Mouse (Mus musculus): Measurements from ENCODE around the gene Wdr38. TPM values are rescaled to one million over a fixed set of nuclear protein-coding genes. Genes with fewer than 3 reads are reported as not detected.

Wdr38 gene
- polyA plus RNA-seq, 1 experiment from 2014 or later = 1.8 TPM

DNA sequence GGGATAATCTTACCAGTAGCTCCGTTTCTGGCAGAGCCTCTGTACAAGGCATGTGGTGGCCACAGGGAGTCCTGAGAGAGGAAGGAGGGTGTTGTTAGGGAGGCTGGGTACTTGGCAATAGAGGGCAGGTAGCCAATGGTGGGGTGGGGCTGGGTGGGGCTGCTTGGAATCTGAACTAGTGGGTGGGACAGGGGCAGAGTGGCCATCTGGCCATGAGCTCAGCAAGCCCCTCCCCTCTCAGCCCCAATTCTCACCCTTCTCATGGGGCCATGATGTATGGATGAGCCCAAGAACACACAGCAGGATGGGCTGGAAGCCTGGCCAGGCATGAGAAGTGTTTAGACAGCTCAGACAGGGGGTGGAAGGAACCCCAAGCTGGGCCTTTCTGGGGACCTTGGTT, 9.9 kb upstream of the Wdr38 start:
- no peak overlapping the region for H3K9ac ChIP-seq (ENCODE audit: low read depth, low read length)
- no peaks in the 10 kb centered on the region for H3K36me3 ChIP-seq (ENCODE audit: control insufficient read depth, insufficient read depth, low read length)
- H3K4me3 ChIP-seq (ENCODE audit: low read depth, low read length) = no peak overlapping the region
- no peak overlapping the region for H3K4me2 ChIP-seq (ENCODE audit: low read length)
- H3K4me1 ChIP-seq (ENCODE audit: control insufficient read depth, insufficient read depth, low read length) = no peaks in the 10 kb centered on the region
- H3K27ac ChIP-seq (ENCODE audit: low read length) = no peak overlapping the region
- ATAC-seq = no peak
- no peaks in the 10 kb centered on the region for H3K9me3 ChIP-seq (replicated peaks; ENCODE audit: control insufficient read depth, low read length, poor library complexity, severe bottlenecking)
- 65% methylated on average over 1 of the region's 1 CpGs for WGBS
- H3K27me3 ChIP-seq (ENCODE audit: control insufficient read depth, insufficient read depth, low read depth, low read length) = no peaks in the 10 kb centered on the region

DNA sequence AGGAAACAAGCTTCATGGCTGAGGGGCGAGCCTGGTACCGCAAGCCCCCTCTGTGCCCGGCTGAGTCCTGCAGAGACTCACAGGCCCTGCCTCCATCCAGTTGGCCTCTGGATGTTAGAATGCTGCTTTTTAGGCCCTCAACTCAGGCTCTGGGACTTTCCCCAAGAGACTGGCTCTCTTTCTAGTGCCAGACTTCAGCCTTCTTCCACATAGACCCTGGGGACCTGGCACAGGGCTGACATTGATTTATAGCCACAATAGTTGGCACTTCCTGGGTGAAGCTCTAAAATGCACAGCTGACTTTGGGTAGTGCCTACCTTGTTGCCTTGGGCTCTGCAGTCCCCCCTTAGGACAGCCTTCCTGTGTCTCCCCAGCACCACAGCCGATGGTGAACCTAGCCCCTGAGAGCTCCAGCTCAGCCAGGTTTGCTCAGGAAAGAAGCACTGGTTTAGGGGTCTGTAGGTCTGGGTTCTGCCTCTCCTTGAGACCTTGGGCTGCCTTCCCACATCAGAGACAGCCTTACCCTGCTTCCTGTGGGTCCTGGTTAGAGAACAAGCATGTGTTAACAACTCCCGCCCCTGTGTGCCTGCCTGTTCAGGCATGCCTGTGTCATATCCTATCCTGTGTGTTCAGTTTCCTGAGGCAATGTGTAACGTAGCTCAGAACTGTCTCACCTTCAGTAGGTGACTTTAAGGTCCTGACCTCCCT, 9.3 kb upstream of the Wdr38 start:
- H3K27ac ChIP-seq (ENCODE audit: low read length) = no peak overlapping the region
- 90% methylated on average over 6 of the region's 6 CpGs for WGBS
- H3K4me2 ChIP-seq (ENCODE audit: low read length) = no peak overlapping the region
- no peak overlapping the region for H3K4me3 ChIP-seq (ENCODE audit: low read depth, low read length)
- H3K9ac ChIP-seq (ENCODE audit: low read depth, low read length) = no peak overlapping the region
- H3K36me3 ChIP-seq (ENCODE audit: control insufficient read depth, insufficient read depth, low read length) = no peaks in the 10 kb centered on the region
- H3K9me3 ChIP-seq (replicated peaks; ENCODE audit: control insufficient read depth, low read length, poor library complexity, severe bottlenecking) = no peaks in the 10 kb centered on the region
- ATAC-seq = no peak
- no peaks in the 10 kb centered on the region for H3K4me1 ChIP-seq (ENCODE audit: control insufficient read depth, insufficient read depth, low read length)
- H3K27me3 ChIP-seq (ENCODE audit: control insufficient read depth, insufficient read depth, low read depth, low read length) = no peaks in the 10 kb centered on the region

DNA sequence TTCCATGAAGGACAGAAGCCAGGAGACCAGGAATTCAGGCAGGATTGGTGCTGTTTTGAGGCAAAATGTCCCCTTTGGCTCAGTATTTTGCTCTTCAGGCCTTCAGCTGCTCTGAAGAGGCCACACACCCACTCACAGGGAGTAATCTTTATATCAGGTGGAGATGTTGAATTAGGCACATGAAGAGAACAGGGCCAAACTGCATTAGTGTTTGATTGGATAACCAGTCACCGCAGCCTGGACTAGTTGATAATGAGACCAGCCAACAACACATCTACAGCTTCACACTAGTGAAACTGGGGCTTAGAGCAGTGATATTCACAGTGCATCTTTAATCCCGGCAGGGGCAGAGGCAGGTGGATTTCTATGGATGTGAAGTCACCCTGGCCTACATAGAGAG, 8.3 kb upstream of the Wdr38 start:
- ATAC-seq = no peak
- Histone ChIP-seq H3K4me3 (ENCODE audit: low read depth, low read length) (no peak overlapping the region), H3K4me1 (ENCODE audit: control insufficient read depth, insufficient read depth, low read length) (no peaks in the 10 kb centered on the region), H3K36me3 (ENCODE audit: control insufficient read depth, insufficient read depth, low read length) (no peaks in the 10 kb centered on the region), H3K27me3 (ENCODE audit: control insufficient read depth, insufficient read depth, low read depth, low read length) (no peaks in the 10 kb centered on the region), H3K9ac (ENCODE audit: low read depth, low read length) (no peak overlapping the region), H3K27ac (ENCODE audit: low read length) (no peak overlapping the region), H3K9me3 (replicated peaks; ENCODE audit: control insufficient read depth, low read length, poor library complexity, severe bottlenecking) (no peaks in the 10 kb centered on the region), H3K4me2 (ENCODE audit: low read length) (no peak overlapping the region)
- 92% methylated on average over 2 of the region's 2 CpGs for WGBS

DNA sequence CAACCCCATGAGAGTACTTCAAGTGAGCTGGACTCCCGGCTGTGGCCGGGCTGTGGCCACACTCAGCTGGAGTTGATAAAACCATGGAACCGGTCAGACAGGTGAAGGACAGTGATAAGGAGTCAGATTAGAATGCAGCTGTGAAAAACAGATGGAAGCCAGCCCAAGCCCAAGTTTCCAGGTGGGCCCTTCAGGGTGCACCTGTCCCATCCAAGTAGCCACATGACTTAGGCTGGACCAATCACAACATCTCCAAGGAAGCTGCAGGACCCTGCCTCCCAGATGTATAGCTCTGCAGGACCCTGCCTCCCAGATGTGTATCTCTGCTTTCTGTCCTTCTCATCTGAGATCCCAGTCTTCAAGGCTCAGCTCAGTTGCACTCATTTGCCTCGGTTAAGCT, 5.3 kb upstream of the Wdr38 start:
- H3K4me2 ChIP-seq (ENCODE audit: low read length) = no peak overlapping the region
- no peak overlapping the region for H3K9ac ChIP-seq (ENCODE audit: low read depth, low read length)
- ATAC-seq = no peak
- 76% methylated on average over 4 of the region's 4 CpGs for WGBS
- no peaks in the 10 kb centered on the region for H3K9me3 ChIP-seq (replicated peaks; ENCODE audit: control insufficient read depth, low read length, poor library complexity, severe bottlenecking)
- no peak overlapping the region for H3K4me3 ChIP-seq (ENCODE audit: low read depth, low read length)
- H3K27me3 ChIP-seq (ENCODE audit: control insufficient read depth, insufficient read depth, low read depth, low read length) = no peaks in the 10 kb centered on the region
- H3K36me3 ChIP-seq (ENCODE audit: control insufficient read depth, insufficient read depth, low read length) = no peaks in the 10 kb centered on the region
- H3K27ac ChIP-seq (ENCODE audit: low read length) = no peak overlapping the region
- no peaks in the 10 kb centered on the region for H3K4me1 ChIP-seq (ENCODE audit: control insufficient read depth, insufficient read depth, low read length)

DNA sequence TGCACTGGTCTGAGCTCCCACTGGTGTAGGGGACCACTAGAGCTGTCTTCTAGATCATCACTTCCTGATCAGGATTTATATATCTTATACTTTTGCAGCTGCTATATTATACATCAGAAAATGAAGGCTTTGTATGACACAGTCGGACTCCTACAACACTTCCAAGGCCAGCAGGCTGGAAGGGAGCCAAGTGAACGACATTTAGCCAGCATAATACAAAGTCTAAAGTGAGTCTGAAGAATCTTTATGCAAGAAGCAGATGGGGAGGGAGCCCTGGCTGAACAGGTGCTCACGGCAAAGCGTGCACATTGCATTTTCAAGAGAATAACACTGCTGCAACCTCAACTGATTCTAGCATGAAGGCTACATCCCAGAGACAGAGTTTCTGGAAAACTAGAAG, 4.8 kb upstream of the Wdr38 start:
- H3K4me2 ChIP-seq (ENCODE audit: low read length) = no peak overlapping the region
- no peak overlapping the region for H3K27ac ChIP-seq (ENCODE audit: low read length)
- no peaks in the 10 kb centered on the region for H3K36me3 ChIP-seq (ENCODE audit: control insufficient read depth, insufficient read depth, low read length)
- no peak overlapping the region for H3K4me3 ChIP-seq (ENCODE audit: low read depth, low read length)
- H3K4me1 ChIP-seq (ENCODE audit: control insufficient read depth, insufficient read depth, low read length) = no peaks in the 10 kb centered on the region
- 47% methylated on average over 4 of the region's 4 CpGs for WGBS
- H3K9ac ChIP-seq (ENCODE audit: low read depth, low read length) = no peak overlapping the region
- H3K27me3 ChIP-seq (ENCODE audit: control insufficient read depth, insufficient read depth, low read depth, low read length) = no peaks in the 10 kb centered on the region
- no peaks in the 10 kb centered on the region for H3K9me3 ChIP-seq (replicated peaks; ENCODE audit: control insufficient read depth, low read length, poor library complexity, severe bottlenecking)
- ATAC-seq = no peak

DNA sequence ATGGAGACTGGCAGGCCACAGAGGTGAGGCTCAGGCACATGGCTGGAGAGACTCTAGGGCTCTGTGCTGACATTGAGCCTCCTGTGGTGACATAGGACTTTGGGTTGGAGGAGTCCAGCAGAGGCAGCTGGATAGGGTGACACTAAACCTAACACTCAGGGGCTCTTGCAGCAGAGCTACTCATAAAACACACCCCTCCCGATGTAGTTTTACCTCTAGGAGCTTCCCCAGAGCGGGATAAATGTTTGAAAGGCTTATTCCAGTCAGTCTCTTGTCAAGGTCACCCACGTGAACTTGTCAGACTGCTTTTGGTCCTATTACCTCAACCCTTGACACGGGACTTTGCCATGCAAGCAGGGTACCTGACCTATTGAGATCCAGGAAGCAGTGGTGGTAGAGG, 2.1 kb downstream of the Wdr38 start:
- Histone ChIP-seq H3K9ac (ENCODE audit: low read depth, low read length) (no peak overlapping the region), H3K27me3 (ENCODE audit: control insufficient read depth, insufficient read depth, low read depth, low read length) (no peaks in the 10 kb centered on the region), H3K27ac (ENCODE audit: low read length) (no peak overlapping the region), H3K36me3 (ENCODE audit: control insufficient read depth, insufficient read depth, low read length) (peaks cover 13% of the 10 kb centered on the region), H3K9me3 (replicated peaks; ENCODE audit: control insufficient read depth, low read length, poor library complexity, severe bottlenecking) (no peaks in the 10 kb centered on the region), H3K4me3 (ENCODE audit: low read depth, low read length) (no peak overlapping the region), H3K4me1 (ENCODE audit: control insufficient read depth, insufficient read depth, low read length) (peaks cover 19% of the 10 kb centered on the region), H3K4me2 (ENCODE audit: low read length) (no peak overlapping the region)
- ATAC-seq = no peak
- 64% methylated on average over 4 of the region's 4 CpGs for WGBS

DNA sequence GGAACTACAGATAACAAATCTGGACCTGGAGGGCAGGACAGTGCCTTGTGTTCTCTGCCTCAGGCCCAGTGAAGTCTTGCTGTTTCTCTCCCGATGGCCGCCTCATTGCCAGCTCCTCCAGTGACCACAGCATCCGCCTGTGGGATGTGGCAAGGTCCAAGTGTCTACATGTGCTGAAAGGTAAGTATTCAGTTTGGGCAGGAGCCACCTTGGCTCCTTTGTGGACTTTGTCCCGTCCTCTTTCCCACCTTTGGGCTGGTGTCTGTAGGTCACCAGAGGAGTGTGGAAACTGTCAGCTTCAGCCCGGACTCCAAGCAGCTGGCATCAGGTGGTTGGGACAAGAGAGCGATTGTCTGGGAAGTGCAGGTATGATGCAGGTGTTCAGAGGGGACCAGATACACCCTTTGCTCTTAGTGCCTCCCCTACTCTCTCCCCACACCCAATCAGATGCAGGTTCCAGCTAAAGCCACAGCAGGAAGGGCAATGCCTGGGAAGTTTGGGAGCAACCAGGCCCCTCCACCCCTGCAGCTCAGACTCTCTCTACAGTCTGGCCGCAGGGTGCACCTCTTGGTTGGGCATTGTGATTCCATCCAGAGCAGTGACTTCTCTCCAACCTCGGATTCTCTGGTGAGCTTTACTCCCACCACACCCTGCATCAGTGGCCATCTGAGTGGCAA, 2.8 kb downstream of the Wdr38 start:
- Histone ChIP-seq H3K27me3 (ENCODE audit: control insufficient read depth, insufficient read depth, low read depth, low read length) (no peaks in the 10 kb centered on the region), H3K9me3 (replicated peaks; ENCODE audit: control insufficient read depth, low read length, poor library complexity, severe bottlenecking) (no peaks in the 10 kb centered on the region), H3K27ac (ENCODE audit: low read length) (no peak overlapping the region), H3K4me2 (ENCODE audit: low read length) (no peak overlapping the region), H3K4me1 (ENCODE audit: control insufficient read depth, insufficient read depth, low read length) (peaks cover 19% of the 10 kb centered on the region), H3K4me3 (ENCODE audit: low read depth, low read length) (no peak overlapping the region), H3K36me3 (ENCODE audit: control insufficient read depth, insufficient read depth, low read length) (peaks cover 13% of the 10 kb centered on the region), H3K9ac (ENCODE audit: low read depth, low read length) (no peak overlapping the region)
- ATAC-seq = no peak
- WGBS = 80% methylated on average over 8 of the region's 8 CpGs

DNA sequence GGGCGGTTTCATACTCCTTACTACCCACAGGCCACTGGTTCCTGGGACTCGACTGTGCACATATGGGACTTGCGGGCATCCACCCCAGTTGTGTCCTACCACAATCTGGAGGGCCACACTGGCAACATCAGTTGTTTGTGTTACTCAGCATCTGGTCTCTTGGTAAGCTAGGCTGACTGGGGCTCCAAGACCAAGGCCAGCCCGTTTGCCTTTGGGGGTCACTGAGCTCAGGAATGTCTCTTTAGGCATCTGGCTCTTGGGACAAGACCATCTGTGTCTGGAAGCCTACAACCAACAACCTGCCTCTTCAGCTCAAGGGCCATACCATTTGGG, 3.3 kb downstream of the Wdr38 start:
- Histone ChIP-seq H3K36me3 (ENCODE audit: control insufficient read depth, insufficient read depth, low read length) (peaks cover 13% of the 10 kb centered on the region), H3K4me3 (ENCODE audit: low read depth, low read length) (no peak overlapping the region), H3K4me2 (ENCODE audit: low read length) (no peak overlapping the region), H3K27me3 (ENCODE audit: control insufficient read depth, insufficient read depth, low read depth, low read length) (no peaks in the 10 kb centered on the region), H3K9ac (ENCODE audit: low read depth, low read length) (no peak overlapping the region), H3K27ac (ENCODE audit: low read length) (no peak overlapping the region), H3K4me1 (ENCODE audit: control insufficient read depth, insufficient read depth, low read length) (peaks cover 19% of the 10 kb centered on the region), H3K9me3 (replicated peaks; ENCODE audit: control insufficient read depth, low read length, poor library complexity, severe bottlenecking) (no peaks in the 10 kb centered on the region)
- ATAC-seq = no peak
- 90% methylated on average over 4 of the region's 4 CpGs for whole genome bisulfite sequencing

DNA sequence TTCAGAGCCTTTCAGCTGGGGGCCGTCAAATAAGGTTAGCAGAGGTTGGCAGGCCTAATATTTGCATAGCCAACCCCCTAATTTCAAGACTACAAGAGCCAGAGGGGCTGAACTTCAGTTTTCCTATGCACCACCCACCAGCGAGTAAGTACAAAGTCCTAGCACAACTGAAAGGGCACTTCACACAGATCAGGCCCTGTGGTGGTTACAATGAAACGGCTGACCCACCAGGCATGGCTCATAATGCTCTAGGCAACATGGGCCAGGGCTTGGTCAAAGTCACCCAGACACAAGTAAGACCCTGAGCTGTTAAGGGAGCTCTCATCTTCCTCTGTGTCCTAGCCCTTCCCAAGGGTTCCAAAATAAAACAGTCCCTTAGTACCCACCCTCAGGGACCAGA, 4.6 kb downstream of the Wdr38 start:
- H3K9ac ChIP-seq (ENCODE audit: low read depth, low read length) = no peak overlapping the region
- no peak overlapping the region for H3K4me2 ChIP-seq (ENCODE audit: low read length)
- H3K27me3 ChIP-seq (ENCODE audit: control insufficient read depth, insufficient read depth, low read depth, low read length) = no peaks in the 10 kb centered on the region
- no peak overlapping the region for H3K27ac ChIP-seq (ENCODE audit: low read length)
- no peaks in the 10 kb centered on the region for H3K9me3 ChIP-seq (replicated peaks; ENCODE audit: control insufficient read depth, low read length, poor library complexity, severe bottlenecking)
- 80% methylated on average over 3 of the region's 3 CpGs for WGBS
- H3K4me1 ChIP-seq (ENCODE audit: control insufficient read depth, insufficient read depth, low read length) = peaks cover 26% of the 10 kb centered on the region
- peaks cover 13% of the 10 kb centered on the region for H3K36me3 ChIP-seq (ENCODE audit: control insufficient read depth, insufficient read depth, low read length)
- no peak for ATAC-seq
- no peak overlapping the region for H3K4me3 ChIP-seq (ENCODE audit: low read depth, low read length)

Data from midbrain, embryonic 16.5 days (tissue).